Mouse (Mus musculus) right cerebral cortex, postnatal 10 days (tissue): ENCODE results near the gene Nlgn2.
"Not testable (repeated sequence)": the region's sequence is repeated elsewhere in the genome, so short reads cannot be mapped to it uniquely, and the experiment has no call there.

Experiments
- DNase-seq, 2 experiments: peaks; one replicate each; pipeline ENCODE4 v3.0.0; 2021; ENCODE audit warnings: low spot score in 2 of 2

Nlgn2 gene

DNA sequence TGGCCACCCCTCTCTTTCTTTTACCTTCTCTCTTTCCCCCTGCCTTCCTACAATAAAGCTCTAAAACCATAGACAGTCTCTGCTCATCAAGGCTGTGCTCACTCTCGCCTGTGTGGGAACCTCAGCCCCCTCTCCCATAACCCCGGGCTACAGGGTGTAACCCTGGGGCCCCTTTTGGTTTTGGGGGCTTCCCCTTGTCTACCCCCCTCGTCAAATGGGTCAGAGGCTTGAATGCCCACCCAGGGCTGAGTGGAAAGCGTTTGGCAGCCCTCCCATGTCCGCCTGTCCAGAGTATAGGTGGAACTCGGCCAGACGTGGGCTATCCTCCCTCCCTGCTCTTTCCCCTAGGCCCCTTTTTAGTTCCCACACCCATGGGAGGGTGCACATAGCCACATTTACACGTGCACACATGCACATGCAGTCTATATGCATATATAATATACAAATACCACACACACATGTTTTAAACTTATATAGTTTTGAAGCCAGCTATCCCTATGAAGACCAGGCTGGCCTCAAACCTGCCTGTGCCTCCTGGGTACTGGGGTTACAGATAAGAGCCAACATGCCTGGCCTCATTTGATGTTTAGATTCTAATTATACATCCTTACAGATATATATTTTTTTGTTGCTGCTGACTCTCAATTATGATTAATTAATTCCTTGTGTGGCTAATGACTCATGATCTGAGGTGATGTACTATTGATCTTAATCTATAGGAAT is 26.7 kb upstream of the Nlgn2 start:
- DNase-seq, result no peak

- not testable (repeated sequence) for DNase-seq
Measured at GRCm38 (mm10) chr11:69863729-69864128, 26.1 kb upstream of the Nlgn2 start.

DNA sequence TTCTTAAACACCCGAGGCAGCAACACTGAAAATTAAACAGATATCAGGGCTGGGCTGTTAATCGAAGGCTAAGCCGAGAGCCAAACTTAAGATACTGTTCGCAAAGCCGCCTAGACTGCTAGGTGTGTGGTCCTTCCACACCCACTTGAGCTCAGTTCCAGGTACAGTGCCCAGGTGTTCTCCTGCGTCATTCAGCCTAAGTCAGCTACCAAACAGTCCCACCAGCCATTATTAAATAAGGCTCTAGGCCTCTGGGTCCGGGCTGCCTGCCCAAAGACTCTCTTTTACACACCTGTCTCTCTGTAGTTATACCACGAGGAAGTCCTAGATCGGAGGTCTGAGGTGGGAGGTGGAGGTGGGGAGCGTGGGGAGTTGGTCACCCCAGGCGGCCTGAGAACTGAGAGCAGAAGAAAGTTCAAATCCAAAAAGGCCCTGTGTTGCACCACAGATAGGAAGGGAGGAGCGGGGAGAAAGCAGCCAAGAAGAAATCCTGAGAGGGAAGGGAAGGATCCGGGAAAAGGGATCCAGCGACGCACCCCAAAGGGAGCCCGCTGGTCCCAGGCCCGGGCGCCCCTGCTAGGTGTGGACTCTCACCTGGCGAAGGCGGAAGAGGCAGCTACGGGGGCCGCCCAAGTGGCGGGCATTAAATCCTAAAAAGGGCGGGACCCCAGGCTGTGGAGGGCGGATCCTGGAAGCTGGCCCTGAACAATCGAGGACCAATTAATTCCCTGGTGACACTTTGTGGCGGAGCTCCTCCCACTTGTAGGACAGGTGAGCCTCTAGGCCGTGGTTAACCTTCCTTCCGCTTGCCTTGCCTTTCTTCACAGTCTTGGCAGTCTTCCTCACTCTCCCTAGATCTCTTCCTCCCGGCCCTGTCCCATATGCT is 20.8 kb upstream of the Nlgn2 start, which contains the start of gene Tnk1:
Gene Tnk1 (minus strand): TSS at position 618 of the 886 bp plus-strand sequence.
- DNase-seq, result no peak

- no peak for DNase-seq
Measured at GRCm38 (mm10) chr11:69855347-69855746, 17.8 kb upstream of the Nlgn2 start.

DNA sequence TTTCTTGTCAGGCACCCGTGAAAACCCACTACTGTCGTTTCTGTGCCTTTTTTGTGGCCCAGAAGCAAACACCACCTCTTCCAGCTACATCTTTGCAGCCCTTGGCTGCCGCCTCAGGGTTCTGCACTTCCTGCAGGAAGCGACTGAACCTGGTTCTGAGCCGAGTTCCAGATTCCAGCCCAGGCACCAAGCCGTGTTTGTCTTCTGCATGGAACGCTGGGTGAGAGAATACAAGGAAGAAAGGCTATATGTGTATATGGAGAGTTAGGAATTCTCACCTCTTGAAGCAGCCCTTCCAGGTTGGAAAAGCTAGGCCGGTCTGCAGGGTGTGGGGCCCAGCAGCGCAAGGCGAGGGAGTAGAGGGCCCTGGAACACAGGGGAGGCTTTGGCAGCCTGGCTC is 17.1 kb upstream of the Nlgn2 start:
- no peak for DNase-seq

DNA sequence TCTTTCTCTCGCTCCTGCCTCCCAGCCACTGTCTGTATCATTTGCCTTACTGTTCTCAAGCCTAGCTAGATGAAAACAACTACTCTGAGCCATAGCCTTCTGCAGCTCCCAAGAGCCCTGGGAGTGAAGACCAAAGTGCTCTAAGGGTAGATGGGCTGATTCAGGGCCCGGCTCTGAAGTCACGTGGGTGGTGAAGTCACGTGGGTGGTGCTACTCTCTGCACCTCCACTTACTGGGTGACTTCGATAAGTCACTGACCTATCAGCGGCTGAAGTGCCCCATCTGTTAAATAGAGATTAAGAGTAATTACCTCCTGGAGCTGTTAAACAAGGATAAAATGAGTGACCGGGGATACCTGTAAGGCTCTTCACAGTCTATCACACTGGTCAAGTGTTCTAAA is 16.4 kb upstream of the Nlgn2 start:
- no peak for DNase-seq

DNA sequence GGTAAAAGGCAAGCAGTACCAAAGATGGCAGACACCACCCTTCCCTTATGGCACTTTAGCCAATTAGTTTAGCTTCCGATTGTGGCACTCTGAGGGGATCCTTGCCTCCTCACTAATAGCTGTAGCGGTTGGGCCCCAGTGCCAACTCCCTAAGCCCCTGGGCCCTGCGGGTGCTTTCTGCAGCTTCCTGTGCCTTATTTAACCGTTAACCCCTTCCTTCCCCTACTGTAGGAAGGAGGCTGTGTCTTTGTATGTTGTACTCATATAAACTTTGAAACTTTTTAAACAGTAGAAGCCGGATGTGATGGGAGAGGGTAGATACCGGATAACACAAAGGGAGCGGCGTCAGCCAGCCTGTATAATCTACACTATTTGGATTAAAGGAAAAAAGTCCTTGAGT is 13.2 kb upstream of the Nlgn2 start:
- no peak for DNase-seq

DNA sequence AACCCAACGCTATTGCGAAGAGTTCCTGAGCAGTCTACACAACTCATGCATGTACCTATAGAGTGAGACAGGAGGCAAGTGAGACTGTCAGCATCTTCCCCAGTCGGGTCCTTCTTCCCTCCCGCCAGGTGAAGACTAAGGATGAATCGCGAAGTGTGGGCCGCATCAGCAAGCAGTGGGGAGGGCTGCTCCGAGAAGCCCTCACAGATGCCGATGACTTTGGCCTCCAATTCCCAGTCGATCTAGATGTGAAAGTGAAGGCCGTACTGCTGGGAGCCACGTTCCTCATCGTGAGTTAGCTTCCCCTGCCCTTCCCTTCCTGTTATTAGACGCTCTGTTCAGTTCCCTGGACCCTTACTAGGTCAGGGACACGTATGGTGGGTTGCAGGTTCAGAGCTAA is 12.3 kb upstream of the Nlgn2 start:
- no peak for DNase-seq

- DNase-seq, result no peak
Measured at GRCm38 (mm10) chr11:69849128-69849527, 11.5 kb upstream of the Nlgn2 start.

DNA sequence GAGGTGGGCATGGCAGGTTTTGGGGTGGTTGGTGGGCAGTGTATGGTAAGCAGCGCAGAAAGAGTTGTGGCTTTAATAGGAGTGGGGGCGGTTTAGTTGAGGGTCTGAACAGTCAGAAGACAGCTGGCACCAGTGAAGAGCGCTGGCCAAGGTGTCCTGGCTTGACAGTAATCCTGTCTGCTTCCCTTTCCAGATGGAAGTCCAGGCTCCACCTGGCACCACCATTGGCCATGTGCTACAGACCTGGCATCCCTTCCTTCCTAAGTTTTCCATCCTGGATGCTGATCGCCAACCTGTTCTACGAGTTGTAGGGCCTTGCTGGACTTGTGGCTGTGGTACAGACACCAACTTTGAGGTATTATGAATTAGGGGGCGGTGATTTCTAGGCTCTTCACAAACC is 10.4 kb upstream of the Nlgn2 start:
- peak in 1 of 2 experiments; percentile 33 for DNase-seq

- DNase-seq, result peak in 1 of 2 experiments; percentile 33
Measured at GRCm38 (mm10) chr11:69846738-69847688, 9.4 kb upstream of the Nlgn2 start.

- DNase-seq, result peak; percentile 91 to 92
Measured at GRCm38 (mm10) chr11:69846198-69846680, 8.7 kb upstream of the Nlgn2 start, which contains the start of gene Plscr3. Gene Plscr3, plus strand, starts transcription at chr11:69846376.

GRCm38 (mm10) chr11:69838714-69839104 is 1.1 kb upstream of the Nlgn2 start:
- no peak for DNase-seq

- peak; percentile 98 to 99 for DNase-seq
Measured at GRCm38 (mm10) chr11:69837952-69838713, 549 bp upstream of the Nlgn2 start, which contains the start of gene Tmem256. Gene Tmem256, plus strand, starts transcription at chr11:69838514.

DNA sequence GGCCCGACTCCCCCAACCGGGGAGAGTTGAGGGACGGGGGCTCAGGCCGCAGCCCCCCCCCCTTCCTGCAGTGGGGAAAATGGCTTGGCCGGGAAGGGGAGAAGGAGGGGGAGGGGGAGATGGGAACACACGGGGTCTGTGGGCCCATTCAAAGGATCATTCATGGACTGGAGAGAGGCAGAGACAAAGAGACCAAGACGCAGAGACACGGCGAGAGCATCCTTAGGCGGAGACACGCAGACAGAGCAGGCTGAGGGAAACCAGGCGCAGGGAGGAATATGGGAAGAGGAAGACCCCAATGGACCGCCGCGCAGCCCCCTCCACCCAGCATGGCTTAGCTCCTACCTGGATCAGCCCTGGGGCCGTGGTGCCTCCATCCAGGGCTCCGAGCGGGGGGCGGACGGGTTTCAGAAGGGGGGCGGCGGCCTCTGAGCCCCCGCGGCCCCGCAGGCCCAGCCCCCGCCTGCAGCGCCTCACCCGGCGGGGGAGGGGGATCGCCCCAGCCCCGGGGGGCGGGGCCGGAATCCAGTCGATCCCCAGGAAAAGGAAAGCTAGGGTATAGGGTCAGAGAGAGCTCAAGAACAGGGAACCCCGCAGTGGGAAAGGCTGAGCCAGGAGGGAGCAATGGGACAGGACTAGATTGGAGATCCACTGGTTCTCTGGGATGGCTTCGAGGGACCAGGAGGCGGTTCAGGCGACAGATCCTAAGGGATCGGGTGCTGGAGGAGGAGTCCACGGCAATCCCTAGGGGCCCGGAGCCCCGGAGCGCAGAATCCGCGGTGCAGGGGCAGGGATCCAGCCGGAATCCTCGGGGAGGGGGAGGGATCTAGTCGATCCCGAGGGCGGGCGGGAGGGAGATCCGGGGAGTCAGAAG is 644 bp downstream of the Nlgn2 start:
- peak; percentile 62 to 71 for DNase-seq

DNA sequence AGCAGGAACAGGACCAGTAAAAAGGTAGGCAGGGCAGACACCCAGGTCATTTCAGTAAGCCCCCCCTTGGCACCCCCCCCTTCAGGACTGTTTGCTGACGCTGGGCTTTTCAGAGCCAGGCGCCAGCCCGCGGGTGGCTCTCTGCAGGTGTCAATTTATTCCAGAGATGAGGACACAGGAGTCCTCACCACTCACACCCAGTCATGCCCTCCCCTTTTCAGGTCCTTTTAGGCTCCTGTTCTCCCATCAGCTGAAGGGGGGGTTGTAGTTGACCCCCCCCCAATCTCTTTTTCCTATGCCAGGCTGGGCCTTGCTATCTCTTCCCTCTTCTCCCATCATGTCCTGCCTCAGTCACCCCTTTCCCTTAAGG is 1.6 kb downstream of the Nlgn2 start:
- no peak for DNase-seq

DNA sequence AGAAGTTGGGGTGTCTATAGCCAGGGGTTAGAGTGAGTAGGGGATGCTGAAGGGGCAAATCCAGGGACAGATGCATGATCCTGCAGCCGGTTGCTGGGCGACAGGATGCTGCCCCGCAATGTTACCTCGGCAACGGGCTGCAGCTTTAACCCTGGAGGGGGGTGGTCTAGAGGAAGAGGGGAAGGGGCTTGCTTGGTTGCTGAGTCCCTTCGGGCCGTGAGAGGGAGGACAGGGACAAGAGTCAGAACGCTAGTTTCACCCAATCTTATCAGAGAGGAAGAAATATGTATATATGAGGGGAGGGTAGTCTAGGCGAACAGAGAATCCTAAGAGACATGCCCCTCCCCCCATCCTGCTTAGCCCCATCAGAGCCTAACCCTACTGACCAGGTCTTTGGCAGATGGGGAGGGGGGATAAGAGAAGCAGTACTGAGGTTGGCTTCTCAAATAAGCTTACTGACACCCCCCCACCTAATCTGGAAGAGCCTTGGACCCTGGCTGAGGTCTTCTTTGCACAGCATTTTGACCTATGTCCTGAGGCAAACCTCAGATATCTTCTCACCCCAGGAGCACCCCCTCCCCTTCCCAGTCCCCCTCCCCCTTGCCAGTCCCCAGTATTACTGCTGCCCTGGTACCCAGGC is 2.1 kb downstream of the Nlgn2 start:
- no peak for DNase-seq

DNA sequence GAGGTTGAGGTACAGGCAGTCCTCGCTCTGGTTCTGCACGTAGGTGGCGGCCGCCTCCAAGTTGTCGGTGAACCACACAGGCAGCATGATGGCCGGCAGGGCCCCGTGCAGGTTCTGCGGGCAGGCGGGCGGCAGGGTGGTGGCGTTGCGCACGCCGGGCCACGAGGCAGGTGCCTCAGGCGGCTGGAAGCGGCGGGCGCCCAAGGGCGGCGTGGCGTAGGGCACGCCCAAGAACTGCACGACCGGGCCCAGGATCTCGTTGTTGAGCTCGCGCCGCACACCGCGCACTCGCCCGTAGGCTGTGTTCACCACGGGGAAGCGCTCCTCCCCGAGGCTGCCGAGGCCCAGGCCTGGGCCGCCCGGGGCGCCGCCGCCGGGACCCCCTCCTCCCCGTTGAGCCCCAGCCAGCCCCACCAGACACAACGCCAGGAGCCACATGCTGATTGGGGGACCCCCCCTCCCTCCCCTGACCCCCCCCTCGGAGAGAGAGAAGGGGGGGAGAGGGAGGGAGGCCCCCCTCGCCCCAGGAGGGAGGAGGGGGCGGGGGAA is 3.5 kb downstream of the Nlgn2 start:
- no peak for DNase-seq

DNA sequence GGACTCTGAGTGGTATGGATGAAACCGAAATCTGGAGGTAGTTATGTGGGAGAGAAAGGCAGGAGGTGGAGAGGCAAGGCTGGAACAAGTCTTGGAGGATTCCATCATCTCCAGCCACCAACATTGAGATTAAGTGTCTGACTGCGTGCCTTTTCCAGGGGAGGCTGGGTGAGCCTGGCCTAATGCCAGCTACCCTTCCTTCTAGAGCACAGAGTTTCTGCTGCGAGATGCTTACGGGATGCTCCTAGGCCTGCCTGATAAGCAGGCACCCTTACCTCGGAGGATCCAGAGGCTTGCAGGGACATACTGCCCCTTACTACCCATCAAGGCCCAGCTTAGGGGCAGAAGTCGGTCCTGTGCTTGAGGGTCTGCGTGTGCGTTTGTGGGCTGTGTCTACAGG is 4.0 kb downstream of the Nlgn2 start:
- no peak for DNase-seq
